Mouse (Mus musculus) bone marrow macrophage, adult 2 months (primary cell): ENCODE measurements at regions not wholly inside any gene's neighbourhood (a gene's known extent, or its start where the extent isn't known, plus 50 kb on each side); places are given as distances from the start of the nearest gene placed in this dataset.
A peak's percentile ranks its signal among the peaks of the same experiment; 100 is the strongest.

ENCODE experiments used
- H3K27ac ChIP-seq: 2 replicates; pipeline ENCODE4 v1.5.1; 2012; ENCODE audit warnings: low read depth, low read length; ENCODE audit not compliant: insufficient read depth
- H3K4me1 ChIP-seq: 2 replicates; pipeline ENCODE4 v1.6.1; 2012; ENCODE audit warnings: low read length; ENCODE audit not compliant: control insufficient read depth, insufficient read depth
- H3K4me3 ChIP-seq: 2 replicates; pipeline ENCODE4 v1.5.1; 2012; ENCODE audit warnings: mild to moderate bottlenecking, low read length, moderate library complexity; ENCODE audit not compliant: insufficient read depth
- CTCF ChIP-seq: IDR thresholded peaks from 2 replicates; pipeline ENCODE4 v1.5.1; 2012; ENCODE audit warnings: low read depth, mild to moderate bottlenecking, low read length, moderate library complexity
- POLR2A ChIP-seq: IDR thresholded peaks from 2 replicates; pipeline ENCODE4 v1.6.1; 2012; ENCODE audit warnings: mild to moderate bottlenecking, low read depth, low read length, borderline replicate concordance

DNA sequence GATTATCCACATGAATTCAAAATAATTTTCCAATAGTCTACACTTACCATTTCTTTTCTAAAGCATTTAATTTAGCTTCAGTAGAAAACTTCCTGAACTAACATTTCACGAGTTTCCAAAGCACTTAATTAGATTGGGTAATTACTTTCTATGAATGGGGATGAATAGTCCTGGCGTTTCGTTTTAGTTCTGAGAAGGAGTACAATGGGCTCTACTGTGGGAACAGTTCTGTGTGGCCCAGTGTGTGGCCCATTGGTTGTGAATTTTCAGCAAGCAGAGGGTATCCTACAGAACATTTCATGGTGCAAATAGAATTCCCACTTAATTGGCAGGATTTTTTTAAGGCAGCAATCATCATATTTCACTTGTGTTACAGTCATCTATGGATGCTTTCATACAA, 95.5 kb downstream of the 1700017N19Rik start:
- TF ChIP-seq POLR2A: no peak
- no peak for TF ChIP-seq CTCF
- no peak overlapping the region for H3K27ac ChIP-seq
- no peak overlapping the region for H3K4me3 ChIP-seq
- H3K4me1 ChIP-seq: no peaks in the 10 kb centered on the region

DNA sequence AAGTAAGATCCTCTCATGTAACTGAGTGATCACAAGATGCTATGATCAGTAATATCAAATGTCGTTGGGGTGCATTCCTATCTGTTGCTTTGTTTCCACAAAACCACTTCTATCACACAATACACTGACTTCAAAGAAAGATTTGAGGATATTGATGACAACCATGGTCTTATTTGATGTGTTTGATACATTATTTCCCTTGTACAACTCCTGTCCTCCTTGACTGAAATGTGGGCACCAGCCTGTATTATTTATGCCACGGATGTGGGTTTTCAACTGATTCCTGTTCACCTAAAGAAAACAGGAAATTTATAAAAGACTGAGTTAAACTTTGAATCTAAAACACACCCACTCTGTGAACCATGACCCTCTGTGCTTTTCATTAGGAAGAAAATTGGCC, 105.7 kb downstream of the 1700017N19Rik start:
- no peak overlapping the region for H3K27ac ChIP-seq
- H3K4me1 ChIP-seq: no peaks in the 10 kb centered on the region
- TF ChIP-seq POLR2A: no peak
- TF ChIP-seq CTCF: no peak
- H3K4me3 ChIP-seq: no peak overlapping the region

DNA sequence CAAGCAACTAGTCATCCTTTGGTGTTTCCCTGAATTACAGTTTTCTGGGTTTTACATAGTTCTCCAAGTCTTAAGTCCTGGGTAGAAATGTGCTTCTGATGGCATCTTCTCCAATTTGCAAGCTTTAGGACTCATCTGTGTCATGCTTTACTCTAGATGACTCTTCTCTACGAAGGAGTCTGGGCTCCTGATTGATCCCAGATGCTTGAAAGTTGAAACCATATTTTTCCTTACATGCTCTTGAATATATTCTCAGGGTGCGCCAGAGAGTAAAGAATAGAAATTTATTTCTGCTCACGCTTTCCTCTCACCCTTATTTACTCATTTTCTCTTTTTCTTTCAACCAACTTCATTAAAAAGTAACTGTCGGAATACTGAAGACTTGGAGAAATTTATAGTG, 108.9 kb downstream of the 1700017N19Rik start:
- Histone ChIP-seq H3K4me1 (no peaks in the 10 kb centered on the region), H3K4me3 (no peak overlapping the region), H3K27ac (no peak overlapping the region)
- TF ChIP-seq POLR2A (no peak), CTCF (no peak)

DNA sequence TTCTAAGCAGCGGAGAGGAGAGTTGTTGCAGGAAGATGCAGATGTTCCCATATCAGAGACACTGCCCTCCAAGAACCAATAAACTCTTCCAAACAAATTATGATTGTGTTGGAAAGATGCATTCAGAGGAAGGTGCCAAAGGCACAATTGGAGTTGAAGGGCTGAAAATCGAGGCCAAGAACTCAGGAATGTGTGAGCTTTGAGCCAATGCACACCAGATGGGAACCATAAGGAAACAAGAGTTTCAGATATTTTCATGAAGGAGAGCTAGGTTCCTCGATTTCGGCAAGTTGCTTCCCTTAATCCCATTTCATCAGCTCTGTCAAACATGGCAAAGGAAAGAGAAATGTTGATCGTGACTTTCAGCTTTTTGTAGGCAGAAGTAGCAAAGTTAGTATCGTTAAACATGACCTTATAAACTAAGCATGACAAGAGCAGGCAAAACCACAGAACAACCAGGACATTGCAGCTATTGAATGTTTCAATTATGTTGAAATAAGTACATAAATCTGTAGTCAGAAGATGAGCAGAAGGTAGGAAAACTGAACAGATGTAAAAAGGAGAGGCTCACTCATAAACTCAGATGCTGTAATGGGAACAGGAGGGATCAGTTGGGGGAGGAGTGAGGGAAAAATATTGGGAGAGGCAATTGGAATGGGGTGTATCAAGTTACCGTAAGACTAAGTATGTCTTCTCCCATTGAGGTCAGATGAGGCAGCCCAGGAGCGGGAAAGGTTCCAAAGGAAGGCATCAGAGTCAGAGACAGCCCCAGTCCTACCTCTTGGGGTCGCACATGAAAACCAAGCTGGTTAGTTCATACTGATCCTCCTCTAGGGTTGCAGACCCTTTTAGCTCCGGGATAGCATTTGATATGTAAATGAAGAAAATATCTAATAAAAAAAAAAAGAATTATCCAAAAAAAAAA, 110.3 kb downstream of the 1700017N19Rik start:
- no peak for TF ChIP-seq CTCF
- TF ChIP-seq POLR2A: no peak
- Histone ChIP-seq H3K27ac (no peak overlapping the region), H3K4me1 (no peaks in the 10 kb centered on the region), H3K4me3 (no peak overlapping the region)

- Histone ChIP-seq H3K27ac (no peak overlapping the region), H3K4me1 (no peaks in the 10 kb centered on the region), H3K4me3 (no peak overlapping the region)
- TF ChIP-seq CTCF (no peak), POLR2A (no peak)
These were observed 111.7 kb downstream of the 1700017N19Rik start for GRCm38 (mm10) chr10:100701938-100702337.

DNA sequence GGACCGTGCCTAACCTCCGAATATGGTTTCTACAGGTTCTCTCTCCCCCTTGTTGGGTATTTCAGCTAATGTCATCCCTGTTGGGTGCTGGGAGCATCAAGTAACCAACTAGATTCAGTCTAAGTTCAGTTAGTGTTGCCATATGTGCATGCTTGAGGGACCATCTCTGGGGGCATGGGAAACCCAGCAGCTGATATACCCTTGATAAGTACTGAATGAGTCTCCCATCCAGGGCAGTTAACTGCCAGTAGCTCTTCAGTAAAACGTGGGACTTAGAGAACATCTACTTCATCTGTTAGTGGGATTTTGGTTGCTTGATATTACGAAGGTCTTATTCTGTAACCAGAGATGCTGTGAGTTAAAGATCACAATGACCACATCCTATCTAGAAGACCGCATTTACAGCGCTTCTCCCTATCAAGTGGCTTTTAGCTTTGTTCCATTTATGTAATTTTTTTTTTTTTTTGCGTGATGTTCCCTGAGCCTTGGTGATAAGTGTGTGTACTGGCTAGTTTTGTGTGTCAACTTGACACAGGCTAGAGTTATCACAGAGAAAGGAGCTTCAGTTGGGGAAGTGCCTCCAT, 125.9 kb downstream of the 1700017N19Rik start:
- Histone ChIP-seq H3K27ac (no peak overlapping the region), H3K4me1 (no peaks in the 10 kb centered on the region), H3K4me3 (no peak overlapping the region)
- TF ChIP-seq POLR2A (no peak), CTCF (no peak)

DNA sequence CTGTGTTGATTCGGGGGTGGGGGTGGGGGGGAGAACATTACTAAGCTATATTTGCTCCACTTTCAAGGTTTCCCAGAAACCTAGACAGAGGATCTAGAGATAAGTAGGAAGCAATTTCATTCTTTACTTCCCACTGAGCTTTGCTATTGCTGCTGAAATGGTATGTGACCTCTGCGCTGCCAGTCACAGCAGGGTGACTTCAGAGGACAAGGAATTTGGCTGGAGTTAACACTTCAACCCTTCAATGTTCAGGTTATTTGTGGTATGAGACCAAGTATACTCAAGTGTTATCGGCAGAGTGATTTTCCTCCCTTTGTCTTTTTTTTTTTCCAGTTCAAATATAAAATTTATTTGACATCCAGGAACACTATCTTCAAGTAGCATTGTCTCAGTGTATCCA, 128.3 kb downstream of the 1700017N19Rik start:
- TF ChIP-seq CTCF: no peak
- no peak for TF ChIP-seq POLR2A
- no peak overlapping the region for H3K4me3 ChIP-seq
- no peaks in the 10 kb centered on the region for H3K4me1 ChIP-seq
- H3K27ac ChIP-seq: no peak overlapping the region

GRCm38 (mm10) chr10:100741269-100741668, 151.0 kb downstream of the 1700017N19Rik start:
- H3K4me1 ChIP-seq: no peaks in the 10 kb centered on the region
- H3K27ac ChIP-seq: no peak overlapping the region
- TF ChIP-seq POLR2A (no peak), CTCF (no peak)
- H3K4me3 ChIP-seq: no peak overlapping the region

DNA sequence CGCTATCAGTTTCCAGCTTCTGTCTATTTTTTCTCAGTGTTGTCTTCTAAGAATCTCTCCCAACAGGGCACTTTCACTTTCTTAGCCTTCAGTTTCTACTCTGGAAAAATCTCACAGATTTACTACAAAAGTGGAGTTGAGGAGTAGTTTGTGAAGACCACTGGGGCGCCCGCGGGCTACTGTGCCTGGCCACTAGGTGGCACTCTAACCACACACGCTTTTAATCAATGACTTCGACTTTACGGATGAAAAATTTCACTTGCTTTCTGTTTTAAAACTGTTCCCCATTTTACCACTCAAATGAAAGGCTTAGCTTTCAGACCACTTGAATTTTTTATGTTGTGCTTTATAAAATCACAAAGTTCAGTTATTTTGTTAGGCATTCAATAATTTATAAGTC, 151.8 kb downstream of the 1700017N19Rik start:
- TF ChIP-seq CTCF (peak; percentile 99), POLR2A (no peak)
- Histone ChIP-seq H3K27ac (no peak overlapping the region), H3K4me3 (no peak overlapping the region), H3K4me1 (no peaks in the 10 kb centered on the region)

DNA sequence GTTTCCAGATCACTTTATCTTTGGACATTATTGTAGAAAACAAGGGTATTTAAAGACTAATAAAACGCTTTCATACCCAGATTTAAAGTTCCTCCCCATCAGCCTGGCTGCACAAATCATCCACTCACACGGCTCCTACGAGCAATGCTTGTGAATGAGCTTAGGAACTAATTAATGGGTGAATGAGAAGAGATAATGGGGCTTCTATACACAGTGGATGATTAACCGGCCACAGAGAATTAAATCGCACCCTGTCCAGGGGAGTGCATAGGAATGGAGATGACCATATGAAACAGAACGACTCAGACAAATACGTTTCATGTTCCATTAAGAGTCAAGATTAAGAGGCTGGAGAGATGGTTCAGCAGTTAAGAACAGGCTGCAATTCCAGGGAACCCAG, 155.9 kb downstream of the 1700017N19Rik start:
- no peaks in the 10 kb centered on the region for H3K4me1 ChIP-seq
- TF ChIP-seq POLR2A (no peak), CTCF (no peak)
- H3K27ac ChIP-seq: no peak overlapping the region
- H3K4me3 ChIP-seq: no peak overlapping the region
